Mouse (Mus musculus): ENCODE data around the gene Slc33a1. TPM values are rescaled to one million over a fixed set of nuclear protein-coding genes. Genes with fewer than 3 reads are reported as not detected.

Gene Slc33a1
- polyA plus RNA-seq (2015; fragmentation: Nextera tagmentation; extraction: Ambion mirVana) = 24.2 and 24.3 TPM in 2 replicates

GRCm38 (mm10) chr3:63964100-63964921, at the start of gene Slc33a1:
TSS of gene Slc33a1 (minus strand) at chr3:63964768.
- H3K4me1 ChIP-seq (ENCODE audit: control insufficient read depth, insufficient read depth, low read length) = peaks cover 10% of the 10 kb centered on the region
- WGBS = under 1% methylated on average over 69 of the region's 69 CpGs
- H3K9ac ChIP-seq (ENCODE audit: low read length) = peak within 1 kb of the TSS; percentile 95
- H3K4me3 ChIP-seq (replicated peaks; ENCODE audit: low read length) = peak within 1 kb of the TSS; percentile 92
- H3K27me3 ChIP-seq (ENCODE audit: control insufficient read depth, insufficient read depth, low read length) = no peaks in the 10 kb centered on the region; the same call in none of the 2 replicates
- H3K36me3 ChIP-seq (ENCODE audit: control insufficient read depth, insufficient read depth, low read length) = 0 out of 2 replicates have a peak, but pooled peaks cover 3% of the 10 kb centered on the region
- peak within 1 kb of the TSS; percentile 83 for H3K4me2 ChIP-seq (ENCODE audit: low read depth, low read length)
- peak within 1 kb of the TSS; percentile 92 for H3K27ac ChIP-seq (ENCODE audit: low read length)
- ATAC-seq (ENCODE audit: insufficient read depth, low FRiP score) = peak; percentile 96
- H3K9me3 ChIP-seq (replicated peaks; ENCODE audit: control insufficient read depth, low read length) = no peaks in the 10 kb centered on the region

- H3K4me1 ChIP-seq (ENCODE audit: control insufficient read depth, insufficient read depth, low read length) = no peaks in the 10 kb centered on the region
- 91% methylated on average over 3 of the region's 3 CpGs for WGBS
- no peak overlapping the region for H3K4me3 ChIP-seq (replicated peaks; ENCODE audit: low read length)
- no peak for ATAC-seq (ENCODE audit: insufficient read depth, low FRiP score)
- H3K9me3 ChIP-seq (replicated peaks; ENCODE audit: control insufficient read depth, low read length) = no peaks in the 10 kb centered on the region
- H3K4me2 ChIP-seq (ENCODE audit: low read depth, low read length) = no peak overlapping the region
- no peak overlapping the region for H3K27ac ChIP-seq (ENCODE audit: low read length)
- no peak overlapping the region for H3K9ac ChIP-seq (ENCODE audit: low read length)
- no peaks in the 10 kb centered on the region for H3K27me3 ChIP-seq (ENCODE audit: control insufficient read depth, insufficient read depth, low read length)
- peaks cover 4% of the 10 kb centered on the region for H3K36me3 ChIP-seq (ENCODE audit: control insufficient read depth, insufficient read depth, low read length)
Measured at GRCm38 (mm10) chr3:63988722-63989440, 24.3 kb upstream of the Slc33a1 start.

- H3K4me2 ChIP-seq (ENCODE audit: low read depth, low read length) = no peak overlapping the region
- no peak overlapping the region for H3K27ac ChIP-seq (ENCODE audit: low read length)
- H3K4me1 ChIP-seq (ENCODE audit: control insufficient read depth, insufficient read depth, low read length) = no peaks in the 10 kb centered on the region
- no peaks in the 10 kb centered on the region for H3K27me3 ChIP-seq (ENCODE audit: control insufficient read depth, insufficient read depth, low read length)
- WGBS = 85% methylated on average over 1 of the region's 1 CpGs
- no peak for ATAC-seq (ENCODE audit: insufficient read depth, low FRiP score)
- H3K36me3 ChIP-seq (ENCODE audit: control insufficient read depth, insufficient read depth, low read length) = peaks cover 9% of the 10 kb centered on the region
- H3K4me3 ChIP-seq (replicated peaks; ENCODE audit: low read length) = no peak overlapping the region
- no peaks in the 10 kb centered on the region for H3K9me3 ChIP-seq (replicated peaks; ENCODE audit: control insufficient read depth, low read length)
- no peak overlapping the region for H3K9ac ChIP-seq (ENCODE audit: low read length)
Measured at GRCm38 (mm10) chr3:63986656-63987055, 22.1 kb upstream of the Slc33a1 start.

- no peak for ATAC-seq (ENCODE audit: insufficient read depth, low FRiP score)
- Histone ChIP-seq H3K36me3 (ENCODE audit: control insufficient read depth, insufficient read depth, low read length) (peaks cover 3% of the 10 kb centered on the region; the same call in 1 of the 2 replicates), H3K9me3 (replicated peaks; ENCODE audit: control insufficient read depth, low read length) (no peaks in the 10 kb centered on the region), H3K4me3 (replicated peaks; ENCODE audit: low read length) (no peak overlapping the region), H3K27ac (ENCODE audit: low read length) (no peak overlapping the region), H3K9ac (ENCODE audit: low read length) (no peak overlapping the region), H3K4me2 (ENCODE audit: low read depth, low read length) (no peak overlapping the region), H3K27me3 (ENCODE audit: control insufficient read depth, insufficient read depth, low read length) (no peaks in the 10 kb centered on the region), H3K4me1 (ENCODE audit: control insufficient read depth, insufficient read depth, low read length) (peaks cover 13% of the 10 kb centered on the region)
- WGBS = 81% methylated on average over 4 of the region's 4 CpGs
Measured at GRCm38 (mm10) chr3:63977895-63978294, 13.3 kb upstream of the Slc33a1 start.

GRCm38 (mm10) chr3:63975955-63976908, 11.7 kb upstream of the Slc33a1 start, which contains the start of gene Gmps:
TSS of gene Gmps (plus strand) at chr3:63976106.
- peak within 1 kb of the TSS; percentile 90 for H3K27ac ChIP-seq (ENCODE audit: low read length)
- H3K9ac ChIP-seq (ENCODE audit: low read length) = peak within 1 kb of the TSS; percentile 93
- H3K4me3 ChIP-seq (replicated peaks; ENCODE audit: low read length) = peak within 1 kb of the TSS; percentile 84
- no peaks in the 10 kb centered on the region for H3K36me3 ChIP-seq (ENCODE audit: control insufficient read depth, insufficient read depth, low read length)
- WGBS = under 1% methylated on average over 67 of the region's 67 CpGs
- peaks cover 13% of the 10 kb centered on the region for H3K4me1 ChIP-seq (ENCODE audit: control insufficient read depth, insufficient read depth, low read length)
- H3K9me3 ChIP-seq (replicated peaks; ENCODE audit: control insufficient read depth, low read length) = no peaks in the 10 kb centered on the region
- no peaks in the 10 kb centered on the region for H3K27me3 ChIP-seq (ENCODE audit: control insufficient read depth, insufficient read depth, low read length)
- peak within 1 kb of the TSS; percentile 86 for H3K4me2 ChIP-seq (ENCODE audit: low read depth, low read length)
- peak; percentile 99 for ATAC-seq (ENCODE audit: insufficient read depth, low FRiP score)

GRCm38 (mm10) chr3:63965929-63966328, 1.4 kb upstream of the Slc33a1 start:
- 77% methylated on average over 2 of the region's 2 CpGs for WGBS

GRCm38 (mm10) chr3:63964922-63965249, 318 bp upstream of the Slc33a1 start:
- peak overlapping the region; percentile 92 for H3K4me3 ChIP-seq (replicated peaks; ENCODE audit: low read length)
- no peaks in the 10 kb centered on the region; the same call in none of the 2 replicates for H3K27me3 ChIP-seq (ENCODE audit: control insufficient read depth, insufficient read depth, low read length)
- H3K9me3 ChIP-seq (replicated peaks; ENCODE audit: control insufficient read depth, low read length) = no peaks in the 10 kb centered on the region
- H3K27ac ChIP-seq (ENCODE audit: low read length) = peak overlapping the region; percentile 67
- H3K4me1 ChIP-seq (ENCODE audit: control insufficient read depth, insufficient read depth, low read length) = peaks cover 10% of the 10 kb centered on the region
- H3K4me2 ChIP-seq (ENCODE audit: low read depth, low read length) = peak overlapping the region; percentile 83
- H3K9ac ChIP-seq (ENCODE audit: low read length) = 0 out of 2 replicates have a peak overlapping the region, but pooled peaks have one; percentile 50
- no peaks in the 10 kb centered on the region for H3K36me3 ChIP-seq (ENCODE audit: control insufficient read depth, insufficient read depth, low read length)
- ATAC-seq (ENCODE audit: insufficient read depth, low FRiP score) = no peak
- WGBS = 78% methylated on average over 6 of the region's 6 CpGs

More at GRCm38 (mm10) chr3:63965929-63966328, 1.4 kb upstream of the Slc33a1 start:
- Histone ChIP-seq H3K27me3 (ENCODE audit: control insufficient read depth, insufficient read depth, low read length) (no peaks in the 10 kb centered on the region; the same call in none of the 2 replicates), H3K4me2 (ENCODE audit: low read depth, low read length) (no peak overlapping the region), H3K4me1 (ENCODE audit: control insufficient read depth, insufficient read depth, low read length) (peaks cover 10% of the 10 kb centered on the region), H3K9me3 (replicated peaks; ENCODE audit: control insufficient read depth, low read length) (no peaks in the 10 kb centered on the region), H3K36me3 (ENCODE audit: control insufficient read depth, insufficient read depth, low read length) (no peaks in the 10 kb centered on the region), H3K9ac (ENCODE audit: low read length) (no peak overlapping the region), H3K27ac (ENCODE audit: low read length) (no peak overlapping the region), H3K4me3 (replicated peaks; ENCODE audit: low read length) (no peak overlapping the region)
- no peak for ATAC-seq (ENCODE audit: insufficient read depth, low FRiP score)

- no peak for ATAC-seq (ENCODE audit: insufficient read depth, low FRiP score)
- Histone ChIP-seq H3K4me1 (ENCODE audit: control insufficient read depth, insufficient read depth, low read length) (peaks cover 10% of the 10 kb centered on the region), H3K4me3 (replicated peaks; ENCODE audit: low read length) (peak overlapping the region; percentile 92), H3K27ac (ENCODE audit: low read length) (peak overlapping the region; percentile 92), H3K4me2 (ENCODE audit: low read depth, low read length) (peak overlapping the region; percentile 83), H3K9ac (ENCODE audit: low read length) (peak overlapping the region; percentile 95), H3K27me3 (ENCODE audit: control insufficient read depth, insufficient read depth, low read length) (no peaks in the 10 kb centered on the region; the same call in none of the 2 replicates), H3K9me3 (replicated peaks; ENCODE audit: control insufficient read depth, low read length) (no peaks in the 10 kb centered on the region), H3K36me3 (ENCODE audit: control insufficient read depth, insufficient read depth, low read length) (0 out of 2 replicates have a peak, but pooled peaks cover 3% of the 10 kb centered on the region)
- 4% methylated on average over 25 of the region's 25 CpGs for WGBS
Measured at GRCm38 (mm10) chr3:63963421-63964099, 1.0 kb downstream of the Slc33a1 start.
